Mouse (Mus musculus) heart, adult 8-10 months (tissue): ENCODE results near the gene Cux1. TPM values are rescaled to one million over a fixed set of nuclear protein-coding genes. Genes with fewer than 3 reads are reported as not detected.
"Not testable (repeated sequence)": the region's sequence is repeated elsewhere in the genome, so short reads cannot be mapped to it uniquely, and the experiment has no call there.

Experiments
- DNase-seq: peaks from one replicate; pipeline ENCODE4 v3.0.0; 2022; ENCODE audit warnings: low spot score
- total RNA-seq, 4 experiments: library from RNA; stranded (reverse); gene quantifications; 2 replicates each; pipeline ENCODE4 v1.2.4; 2022

The Cux1 gene
- total RNA-seq, 4 experiments from 2014 or later, result 79.3 to 102 (median 88.5) TPM

GRCm38 (mm10) chr5:136246452-136246838 lies 320.8 kb downstream of the Cux1 start, which contains the start of gene Sh2b2:
Sh2b2 (minus strand) TSS chr5:136246556.
- no peak for DNase-seq

- DNase-seq, result no peak
Observed at GRCm38 (mm10) chr5:136245541-136246451, 321.5 kb downstream of the Cux1 start.

- peak; percentile 73 for DNase-seq
Observed at GRCm38 (mm10) chr5:136244762-136245540, 322.3 kb downstream of the Cux1 start.

GRCm38 (mm10) chr5:136243851-136244761 lies 323.2 kb downstream of the Cux1 start:
- no peak for DNase-seq

- no peak for DNase-seq
Observed at GRCm38 (mm10) chr5:136241161-136241560, 326.1 kb downstream of the Cux1 start.

- DNase-seq, result no peak
Observed at GRCm38 (mm10) chr5:136240381-136240780, 326.9 kb downstream of the Cux1 start.

GRCm38 (mm10) chr5:136237607-136238006 lies 329.7 kb downstream of the Cux1 start:
- DNase-seq, result no peak

- no peak for DNase-seq
Observed at GRCm38 (mm10) chr5:136236611-136237010, 330.7 kb downstream of the Cux1 start.

GRCm38 (mm10) chr5:136230348-136231035 lies 336.8 kb downstream of the Cux1 start:
- DNase-seq, result no peak

- DNase-seq, result no peak
Observed at GRCm38 (mm10) chr5:136226246-136226876, 340.9 kb downstream of the Cux1 start.

- DNase-seq, result no peak
Observed at GRCm38 (mm10) chr5:136218585-136218984, 348.7 kb downstream of the Cux1 start.

- no peak for DNase-seq
Observed at GRCm38 (mm10) chr5:136217932-136218381, 349.3 kb downstream of the Cux1 start.

GRCm38 (mm10) chr5:136217004-136217665 lies 350.2 kb downstream of the Cux1 start:
- no peak for DNase-seq

- no peak for DNase-seq
Observed at GRCm38 (mm10) chr5:136215958-136216357, 351.3 kb downstream of the Cux1 start.

- no peak for DNase-seq
Observed at GRCm38 (mm10) chr5:136215211-136215610, 352.1 kb downstream of the Cux1 start.

- DNase-seq, result no peak
Observed at GRCm38 (mm10) chr5:136213716-136214115, 353.6 kb downstream of the Cux1 start.

GRCm38 (mm10) chr5:136212716-136213115 lies 354.6 kb downstream of the Cux1 start:
- DNase-seq, result no peak

GRCm38 (mm10) chr5:136211341-136212102 lies 355.8 kb downstream of the Cux1 start:
- not testable (repeated sequence) for DNase-seq

GRCm38 (mm10) chr5:136210549-136210948 lies 356.7 kb downstream of the Cux1 start:
- no peak for DNase-seq
